Mouse (Mus musculus): ENCODE measurements at regions not wholly inside any gene's neighbourhood (a gene's known extent, or its start where the extent isn't known, plus 50 kb on each side); places are given as distances from the start of the nearest gene placed in this dataset.
A peak's percentile ranks its signal among the peaks of the same experiment; 100 is the strongest.
"Not testable (repeated sequence)": the region's sequence is repeated elsewhere in the genome, so short reads cannot be mapped to it uniquely, and the experiment has no call there.

- H3K9ac ChIP-seq (replicated peaks; ENCODE audit: low read length, poor library complexity, severe bottlenecking); H3K9me3 ChIP-seq (ENCODE audit: low read length); DNase-seq (ENCODE audit: low spot score); ATAC-seq (ENCODE audit: low FRiP score); H3K4me1 ChIP-seq (ENCODE audit: insufficient read depth, low read length); H3K4me3 ChIP-seq (ENCODE audit: low read depth, low read length); H3K4me2 ChIP-seq (ENCODE audit: low read depth, low read length, poor library complexity, severe bottlenecking); H3K36me3 ChIP-seq (ENCODE audit: insufficient read depth, low read length); H3K27ac ChIP-seq (ENCODE audit: low read depth, low read length); H3K27me3 ChIP-seq (ENCODE audit: insufficient read depth, low read length): not testable (repeated sequence)
- peak; percentile 43 for TF ChIP-seq CTCF (IDR thresholded peaks at IDR 0.05)
Measured at GRCm38 (mm10) chr14:53349111-53349510, 853.6 kb upstream of the Olfr1507 start.

- not testable (repeated sequence) for H3K27me3 ChIP-seq (ENCODE audit: insufficient read depth, low read length); H3K36me3 ChIP-seq (ENCODE audit: insufficient read depth, low read length); H3K4me1 ChIP-seq (ENCODE audit: insufficient read depth, low read length); H3K4me3 ChIP-seq (ENCODE audit: low read depth, low read length); ATAC-seq (ENCODE audit: low FRiP score); H3K4me2 ChIP-seq (ENCODE audit: low read depth, low read length, poor library complexity, severe bottlenecking); H3K27ac ChIP-seq (ENCODE audit: low read depth, low read length); DNase-seq (ENCODE audit: low spot score); H3K9ac ChIP-seq (replicated peaks; ENCODE audit: low read length, poor library complexity, severe bottlenecking); H3K9me3 ChIP-seq (ENCODE audit: low read length)
- WGBS: 36% methylated on average over 2 of the region's 2 CpGs
- TF ChIP-seq CTCF (IDR thresholded peaks at IDR 0.05): peak; percentile 49
Measured at GRCm38 (mm10) chr14:53345568-53345967, 850.0 kb upstream of the Olfr1507 start.

GRCm38 (mm10) chr14:53343849-53344248, 848.3 kb upstream of the Olfr1507 start:
- H3K4me2 ChIP-seq (ENCODE audit: low read depth, low read length, poor library complexity, severe bottlenecking); ATAC-seq (ENCODE audit: low FRiP score); H3K4me1 ChIP-seq (ENCODE audit: insufficient read depth, low read length); H3K9ac ChIP-seq (replicated peaks; ENCODE audit: low read length, poor library complexity, severe bottlenecking); H3K27ac ChIP-seq (ENCODE audit: low read depth, low read length); H3K27me3 ChIP-seq (ENCODE audit: insufficient read depth, low read length); H3K4me3 ChIP-seq (ENCODE audit: low read depth, low read length); H3K36me3 ChIP-seq (ENCODE audit: insufficient read depth, low read length); H3K9me3 ChIP-seq (ENCODE audit: low read length); DNase-seq (ENCODE audit: low spot score): not testable (repeated sequence)
- 78% methylated on average over 5 of the region's 5 CpGs for WGBS

GRCm38 (mm10) chr14:53339167-53339566, 843.6 kb upstream of the Olfr1507 start:
- not testable (repeated sequence) for H3K36me3 ChIP-seq (ENCODE audit: insufficient read depth, low read length); ATAC-seq (ENCODE audit: low FRiP score); H3K27ac ChIP-seq (ENCODE audit: low read depth, low read length); H3K27me3 ChIP-seq (ENCODE audit: insufficient read depth, low read length); H3K4me2 ChIP-seq (ENCODE audit: low read depth, low read length, poor library complexity, severe bottlenecking); H3K9me3 ChIP-seq (ENCODE audit: low read length); H3K9ac ChIP-seq (replicated peaks; ENCODE audit: low read length, poor library complexity, severe bottlenecking); H3K4me3 ChIP-seq (ENCODE audit: low read depth, low read length); DNase-seq (ENCODE audit: low spot score); H3K4me1 ChIP-seq (ENCODE audit: insufficient read depth, low read length)
- 83% methylated on average over 1 of the region's 4 CpGs for WGBS

- H3K36me3 ChIP-seq (ENCODE audit: insufficient read depth, low read length); H3K9ac ChIP-seq (replicated peaks; ENCODE audit: low read length, poor library complexity, severe bottlenecking); H3K4me2 ChIP-seq (ENCODE audit: low read depth, low read length, poor library complexity, severe bottlenecking); H3K4me3 ChIP-seq (ENCODE audit: low read depth, low read length); H3K4me1 ChIP-seq (ENCODE audit: insufficient read depth, low read length); H3K9me3 ChIP-seq (ENCODE audit: low read length); H3K27me3 ChIP-seq (ENCODE audit: insufficient read depth, low read length); H3K27ac ChIP-seq (ENCODE audit: low read depth, low read length); ATAC-seq (ENCODE audit: low FRiP score); DNase-seq (ENCODE audit: low spot score): not testable (repeated sequence)
- WGBS: 77% methylated on average over 3 of the region's 8 CpGs
Measured at GRCm38 (mm10) chr14:53337446-53337845, 841.9 kb upstream of the Olfr1507 start.

GRCm38 (mm10) chr14:53336705-53337104, 841.2 kb upstream of the Olfr1507 start:
- H3K4me2 ChIP-seq (ENCODE audit: low read depth, low read length, poor library complexity, severe bottlenecking); H3K27me3 ChIP-seq (ENCODE audit: insufficient read depth, low read length); H3K4me1 ChIP-seq (ENCODE audit: insufficient read depth, low read length); DNase-seq (ENCODE audit: low spot score); H3K9me3 ChIP-seq (ENCODE audit: low read length); H3K36me3 ChIP-seq (ENCODE audit: insufficient read depth, low read length); H3K9ac ChIP-seq (replicated peaks; ENCODE audit: low read length, poor library complexity, severe bottlenecking); H3K4me3 ChIP-seq (ENCODE audit: low read depth, low read length); H3K27ac ChIP-seq (ENCODE audit: low read depth, low read length); ATAC-seq (ENCODE audit: low FRiP score): not testable (repeated sequence)
- 20% methylated on average over 1 of the region's 2 CpGs for WGBS

GRCm38 (mm10) chr14:53334451-53334850, 838.9 kb upstream of the Olfr1507 start:
- H3K4me3 ChIP-seq (ENCODE audit: low read depth, low read length); H3K4me1 ChIP-seq (ENCODE audit: insufficient read depth, low read length); H3K36me3 ChIP-seq (ENCODE audit: insufficient read depth, low read length); H3K4me2 ChIP-seq (ENCODE audit: low read depth, low read length, poor library complexity, severe bottlenecking); H3K27me3 ChIP-seq (ENCODE audit: insufficient read depth, low read length); ATAC-seq (ENCODE audit: low FRiP score); H3K9ac ChIP-seq (replicated peaks; ENCODE audit: low read length, poor library complexity, severe bottlenecking); H3K27ac ChIP-seq (ENCODE audit: low read depth, low read length); H3K9me3 ChIP-seq (ENCODE audit: low read length); DNase-seq (ENCODE audit: low spot score): not testable (repeated sequence)
- no CpG with 5 or more reads among the region's 4 CpGs for WGBS

- not testable (repeated sequence) for H3K9ac ChIP-seq (replicated peaks; ENCODE audit: low read length, poor library complexity, severe bottlenecking); DNase-seq (ENCODE audit: low spot score); H3K27ac ChIP-seq (ENCODE audit: low read depth, low read length); H3K4me2 ChIP-seq (ENCODE audit: low read depth, low read length, poor library complexity, severe bottlenecking); H3K36me3 ChIP-seq (ENCODE audit: insufficient read depth, low read length); H3K4me1 ChIP-seq (ENCODE audit: insufficient read depth, low read length); H3K4me3 ChIP-seq (ENCODE audit: low read depth, low read length); H3K27me3 ChIP-seq (ENCODE audit: insufficient read depth, low read length); ATAC-seq (ENCODE audit: low FRiP score); H3K9me3 ChIP-seq (ENCODE audit: low read length)
Measured at GRCm38 (mm10) chr14:53331153-53331552, 835.6 kb upstream of the Olfr1507 start.

- H3K27me3 ChIP-seq (ENCODE audit: insufficient read depth, low read length); H3K9me3 ChIP-seq (ENCODE audit: low read length); H3K4me3 ChIP-seq (ENCODE audit: low read depth, low read length); H3K9ac ChIP-seq (replicated peaks; ENCODE audit: low read length, poor library complexity, severe bottlenecking); H3K4me1 ChIP-seq (ENCODE audit: insufficient read depth, low read length); DNase-seq (ENCODE audit: low spot score); H3K36me3 ChIP-seq (ENCODE audit: insufficient read depth, low read length); H3K4me2 ChIP-seq (ENCODE audit: low read depth, low read length, poor library complexity, severe bottlenecking); ATAC-seq (ENCODE audit: low FRiP score); H3K27ac ChIP-seq (ENCODE audit: low read depth, low read length): not testable (repeated sequence)
- WGBS: no CpG with 5 or more reads among the region's 7 CpGs
Measured at GRCm38 (mm10) chr14:53324367-53324766, 828.8 kb upstream of the Olfr1507 start.

All from midbrain, postnatal 0 days (tissue).